Mouse (Mus musculus) lung, adult 2 months (tissue): ENCODE data around the gene Homer2.

Experiments
- CTCF ChIP-seq: fragments of 200-500 bp; IDR thresholded peaks from 2 replicates; pipeline ENCODE4 v1.5.1; 2011; ENCODE audit warnings: mild to moderate bottlenecking, low read length, control low read depth; ENCODE audit not compliant: insufficient read depth
- POLR2A ChIP-seq: fragments of 200-500 bp; IDR thresholded peaks from 2 replicates; pipeline ENCODE4 v1.6.1; 2011; ENCODE audit warnings: low read depth, mild to moderate bottlenecking, control low read depth, low read length, borderline replicate concordance; ENCODE audit errors: extremely low read depth

- no peak for TF ChIP-seq CTCF
- no peak for TF ChIP-seq POLR2A
Observed at GRCm38 (mm10) chr7:81691067-81691466, 16.3 kb downstream of the Homer2 start.
